Mouse (Mus musculus): ENCODE results near the gene Bdkrb1. TPM values are rescaled to one million over a fixed set of nuclear protein-coding genes. Genes with fewer than 3 reads are reported as not detected.

The Bdkrb1 gene
- not detected for total RNA-seq (2021)
- long read RNA-seq, experiment 1: 0 reads
- long read RNA-seq, experiment 2: 0 reads

DNA sequence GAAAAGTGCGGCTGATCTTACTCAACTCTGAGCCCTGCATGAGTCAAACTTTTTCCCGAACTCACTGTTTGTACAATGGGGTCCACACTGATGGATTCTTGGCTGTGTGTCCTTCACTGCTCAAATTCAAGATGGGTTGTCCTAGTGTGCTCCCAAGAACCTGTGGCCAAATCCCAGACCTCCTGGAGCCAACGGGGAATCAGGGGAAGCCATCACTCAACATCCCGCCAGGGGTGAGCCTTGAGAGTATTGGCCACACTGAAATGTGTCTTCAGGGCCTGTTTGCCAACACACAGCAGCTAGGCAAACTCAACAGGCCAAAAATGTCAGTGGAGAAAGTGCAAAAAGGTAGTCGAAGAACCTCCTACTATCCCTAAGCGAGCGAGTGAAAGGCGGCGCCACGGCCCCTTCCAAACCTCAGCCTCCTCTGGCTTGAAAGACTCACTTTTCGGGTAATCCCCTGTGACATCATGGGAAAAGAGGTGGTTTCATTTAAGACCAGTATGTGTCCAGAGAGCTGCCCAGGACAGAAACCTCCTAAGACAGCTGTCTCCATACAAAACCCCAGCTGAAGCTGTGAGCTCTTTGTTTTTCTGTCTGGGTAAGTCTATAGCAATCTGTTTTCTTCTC, at the start of gene Bdkrb1:
Gene Bdkrb1, plus strand, starts transcription at position 505 of the 630 bp plus-strand sequence.
- intact Hi-C loops (cut with DNase I): no loop called here
- no peak for DNase-seq

DNA sequence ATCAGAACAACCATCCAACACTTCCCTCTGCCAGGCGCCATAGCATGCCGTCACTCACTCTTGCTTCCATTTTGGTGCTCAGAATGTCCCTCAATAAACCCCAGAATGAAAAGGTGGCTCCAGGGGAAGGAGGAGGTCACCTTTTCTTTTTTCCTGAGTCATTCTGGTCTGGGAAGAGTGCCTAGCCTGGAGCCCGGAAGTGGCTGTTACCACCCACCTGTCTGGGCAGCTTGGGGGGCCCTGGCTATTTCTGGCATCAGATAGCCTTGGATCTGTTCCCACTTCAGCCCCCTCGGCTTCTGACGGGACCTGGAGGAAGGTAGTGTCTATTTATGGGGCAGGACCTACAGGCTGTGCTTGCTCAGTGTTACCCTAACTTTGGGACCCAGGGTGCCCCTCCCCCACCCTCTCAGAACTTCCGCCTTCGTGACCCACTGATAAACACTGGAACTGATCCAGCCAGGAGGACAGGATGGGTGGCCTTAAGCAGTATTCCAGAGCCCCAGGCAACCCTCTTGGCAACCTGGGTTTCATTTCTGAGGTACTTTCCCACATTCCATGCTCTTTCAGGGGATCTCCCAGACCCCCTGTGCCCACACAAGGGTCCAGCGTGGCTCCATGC, 48.6 kb upstream of the Bdkrb1 start:
- intact Hi-C loops (cut with DNase I): no loop called here
- no peak for DNase-seq

DNA sequence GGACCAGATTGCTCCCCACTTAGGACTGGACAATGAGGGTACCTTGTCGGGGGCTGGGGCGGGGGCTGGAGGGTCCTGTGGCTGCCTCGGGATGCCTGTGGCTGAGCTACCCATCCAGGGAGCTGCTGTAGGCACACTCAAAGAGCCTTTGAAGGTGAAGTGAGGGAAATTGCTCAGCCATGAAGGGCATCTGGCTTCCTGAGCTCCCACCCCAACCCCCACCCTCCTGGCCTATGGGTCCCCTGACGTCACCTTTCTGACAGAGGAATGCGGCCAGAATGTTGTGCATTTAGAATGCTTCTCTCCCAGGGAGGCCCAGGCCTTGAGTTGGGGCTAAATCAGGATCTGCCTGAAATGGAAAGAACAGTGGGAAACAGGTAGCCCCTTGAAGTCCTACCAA, 47.7 kb upstream of the Bdkrb1 start:
- intact Hi-C loops (cut with DNase I): no loop called here
- DNase-seq: no peak

DNA sequence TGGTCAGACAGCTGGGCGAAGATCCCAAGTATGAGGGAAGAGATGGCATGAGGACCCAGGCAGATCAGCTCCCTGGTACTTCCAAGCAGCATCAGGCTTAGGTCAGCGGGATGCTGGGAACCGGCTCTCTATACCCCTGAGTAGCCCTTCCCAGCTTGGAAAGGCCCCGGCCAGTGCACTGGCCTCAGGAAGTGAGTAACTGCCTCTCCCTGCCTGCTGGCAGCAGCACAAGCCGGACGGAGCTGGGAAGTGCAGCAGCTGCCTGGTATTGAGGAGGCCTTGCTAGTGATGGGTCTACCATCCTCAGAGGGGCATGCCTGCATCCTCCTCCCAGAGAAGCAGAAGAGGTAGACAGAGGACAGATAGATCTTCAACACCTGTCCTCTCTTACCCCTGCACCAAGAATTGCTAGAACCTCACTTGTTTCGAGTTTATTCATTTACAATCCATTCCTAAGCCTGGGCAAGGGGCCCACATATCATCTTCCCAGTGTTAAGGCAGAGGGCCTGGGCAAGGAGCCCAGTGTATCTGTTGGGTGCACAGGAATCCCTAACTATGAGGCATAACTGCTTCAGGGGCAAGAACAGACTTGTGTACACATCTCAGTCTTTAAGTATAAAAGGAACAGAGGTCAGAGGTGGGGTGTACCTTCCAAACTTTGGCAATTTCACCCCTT, 45.5 kb upstream of the Bdkrb1 start:
- intact Hi-C loops (cut with DNase I): no loop called here
- DNase-seq: peak; percentile 70 to 71

DNA sequence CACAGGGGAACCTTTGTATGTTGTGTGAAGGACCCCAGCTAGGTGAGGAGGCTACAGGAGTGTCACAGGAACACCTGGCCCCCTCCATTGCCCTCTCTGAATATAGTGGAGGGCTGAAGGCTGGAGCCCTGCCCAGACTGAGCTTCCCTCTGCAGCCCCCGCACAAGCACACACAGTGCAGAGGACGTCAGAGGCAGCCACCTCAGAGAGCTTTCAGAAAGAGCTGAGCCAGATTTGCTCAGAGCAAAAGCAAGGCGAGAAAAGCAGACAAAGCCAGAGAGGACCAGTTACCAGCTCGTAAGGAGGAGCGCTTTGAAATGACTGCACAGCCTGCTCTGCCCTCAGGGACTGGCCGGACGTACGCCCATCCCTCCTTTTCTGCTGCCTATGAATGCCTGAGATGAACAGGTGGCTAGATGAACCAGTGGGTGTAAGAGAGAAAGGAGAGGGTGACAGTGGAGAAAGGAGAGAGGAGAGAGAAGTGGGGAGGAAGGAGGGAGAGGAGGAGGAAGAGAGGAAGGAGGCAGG, 41.8 kb upstream of the Bdkrb1 start:
- intact Hi-C loops (cut with DNase I): loop anchor here (5.0 kb wide), 1 partner anchor 44 kb away; no protein-coding TSS in a partner anchor
- DNase-seq: no peak

DNA sequence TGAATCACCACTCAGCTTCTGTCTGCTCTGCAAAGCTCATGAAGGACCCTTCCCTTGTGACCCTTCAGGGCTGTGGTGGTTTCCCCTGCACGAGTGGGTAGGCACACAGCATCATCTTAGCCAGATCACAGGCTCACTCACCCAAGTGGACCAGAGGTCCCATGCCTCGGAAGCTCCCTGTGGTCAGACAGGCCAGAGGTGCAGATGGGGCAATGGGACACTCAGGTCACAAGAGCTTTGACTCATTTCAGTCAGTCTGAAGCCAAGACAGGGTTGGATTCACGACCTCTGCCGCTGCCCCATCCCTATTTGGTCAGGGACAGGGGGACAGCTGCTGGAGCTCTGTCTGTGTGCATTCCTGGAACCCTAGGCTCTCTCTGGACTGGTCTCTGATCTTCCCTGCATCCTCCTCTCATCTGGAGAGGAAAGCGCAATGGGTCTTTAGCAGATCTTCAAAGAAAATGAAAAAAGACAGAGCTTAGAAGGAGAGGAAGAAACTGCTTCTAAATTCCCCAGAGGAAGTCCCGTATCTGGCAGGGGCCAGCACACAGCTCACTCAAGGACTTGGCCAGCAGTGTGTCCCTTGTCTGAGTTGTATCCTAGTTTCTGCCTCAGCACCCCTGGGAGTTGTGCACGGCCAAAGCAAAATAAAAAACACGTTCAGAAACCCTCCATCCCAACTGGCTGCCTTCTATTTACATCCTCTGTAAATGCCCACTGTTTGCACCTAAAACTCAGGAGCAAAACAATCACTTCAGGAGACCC, 40.6 kb upstream of the Bdkrb1 start:
- intact Hi-C loops (cut with DNase I): loop anchor here (5.0 kb wide), 1 partner anchor 45 kb away; no protein-coding TSS in a partner anchor
- DNase-seq: peak; percentile 38 to 45

DNA sequence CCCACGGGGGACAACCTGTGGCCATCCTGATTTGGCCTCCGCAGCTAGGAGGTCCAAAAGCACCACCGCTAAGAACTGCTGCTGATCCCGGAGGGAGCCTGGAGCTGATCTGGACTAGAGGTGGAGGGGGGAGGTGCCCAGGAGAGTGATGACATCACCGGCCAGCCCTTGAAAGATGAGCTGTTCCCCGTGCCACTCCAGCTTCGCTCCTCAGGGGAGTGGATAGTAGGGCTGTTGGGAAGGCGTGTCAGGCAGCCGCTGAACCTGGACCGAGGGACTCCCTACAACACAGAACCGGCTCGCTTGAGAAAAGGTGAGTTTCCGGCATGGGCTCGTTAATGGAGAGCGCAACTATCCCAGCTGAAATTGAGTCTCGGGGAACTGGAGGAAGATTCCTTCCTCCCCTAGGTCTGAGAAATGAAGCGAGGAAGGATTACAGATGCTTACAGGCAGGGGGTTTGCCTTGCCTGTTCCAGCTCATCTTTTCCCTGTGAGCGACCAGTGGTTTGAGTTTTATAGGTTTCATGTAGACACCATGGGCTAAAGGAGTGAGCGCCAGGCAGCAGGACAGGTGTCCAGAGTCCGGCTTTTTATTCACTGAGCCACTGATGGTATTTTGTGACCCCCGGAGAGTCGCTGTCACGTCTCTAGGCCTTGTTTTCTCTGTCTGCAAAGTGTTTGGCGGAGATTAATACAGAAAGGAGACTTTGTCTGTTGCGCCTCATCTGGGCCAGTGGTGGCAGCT, 39.8 kb upstream of the Bdkrb1 start, which contains the start of gene Bdkrb2:
Gene Bdkrb2, plus strand, starts transcription at position 291 of the 745 bp plus-strand sequence.
- peak in 1 of 2 experiments; percentile 43 for DNase-seq
- intact Hi-C loops (cut with DNase I): loop anchor here (5.0 kb wide), 1 partner anchor 46 kb away; no protein-coding TSS in a partner anchor

DNA sequence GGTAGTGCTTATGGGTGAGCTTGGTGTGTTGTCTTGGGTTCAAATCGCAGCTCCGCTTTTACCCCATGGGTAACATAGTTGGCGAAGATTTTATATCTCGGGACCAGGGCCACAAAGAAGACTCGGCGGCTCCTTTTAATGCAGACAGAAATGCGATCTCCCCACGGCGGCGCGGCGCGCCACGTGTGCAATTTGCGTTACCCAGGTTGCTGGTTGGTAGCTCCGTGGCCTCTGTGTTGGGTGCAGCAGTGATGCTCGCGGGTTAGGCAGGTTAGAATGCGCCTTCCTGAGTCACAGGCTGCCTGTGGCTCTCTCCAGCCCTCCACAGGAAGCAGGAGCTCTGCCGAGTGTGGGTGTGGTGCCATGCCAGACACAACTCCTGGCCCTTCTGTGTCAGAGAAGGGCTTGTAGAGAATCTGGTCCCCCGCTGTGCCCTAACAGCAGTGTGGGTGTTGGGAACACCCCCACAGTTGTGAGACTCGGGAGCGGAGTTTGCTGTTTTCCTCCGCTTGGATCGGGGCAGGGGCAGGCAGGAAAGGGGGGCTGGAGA, 39.1 kb upstream of the Bdkrb1 start:
- DNase-seq: no peak
- intact Hi-C loops (cut with DNase I): loop anchor here (5.0 kb wide), 1 partner anchor 46 kb away; no protein-coding TSS in a partner anchor

DNA sequence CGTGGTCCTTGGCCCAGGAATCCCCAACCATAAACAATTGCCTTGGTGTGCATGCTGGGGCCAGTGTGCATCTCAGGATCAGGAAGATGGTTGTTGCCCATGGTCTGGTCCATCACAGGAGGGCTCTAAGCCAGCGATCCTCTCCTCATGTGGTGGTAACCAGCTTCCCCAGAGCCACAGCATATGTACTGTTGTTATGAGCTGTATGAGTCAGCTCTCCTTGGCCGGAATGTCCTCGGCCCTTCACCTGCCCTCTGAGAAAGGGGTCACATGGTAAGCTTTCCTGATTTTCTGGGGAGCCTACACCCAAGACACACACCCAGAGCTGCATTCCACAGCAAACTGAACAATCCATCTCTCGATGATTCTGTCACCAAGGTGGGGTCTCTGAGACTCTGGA, 37.7 kb upstream of the Bdkrb1 start:
- no peak for DNase-seq
- intact Hi-C loops (cut with DNase I): no loop called here

DNA sequence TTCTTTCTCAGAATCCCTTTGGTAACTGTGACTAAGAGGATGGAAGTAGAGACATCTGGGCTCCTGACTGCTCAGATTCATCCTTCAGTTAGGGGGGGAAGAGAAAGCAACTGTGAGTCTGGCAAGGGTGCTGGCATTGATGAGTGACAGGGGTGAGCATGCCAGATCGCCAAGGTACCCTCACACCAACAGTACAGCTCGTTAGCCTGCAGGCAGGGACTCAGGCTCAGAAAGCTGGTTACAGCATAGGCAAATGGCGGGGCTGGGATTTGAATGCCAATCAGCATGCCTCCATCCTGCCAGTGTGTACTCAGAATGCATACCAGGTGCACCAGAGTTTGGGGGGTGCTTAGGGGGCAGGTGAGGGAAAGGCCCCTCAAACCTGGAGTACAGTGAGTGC, 31.0 kb upstream of the Bdkrb1 start:
- intact Hi-C loops (cut with DNase I): no loop called here
- DNase-seq: no peak

DNA sequence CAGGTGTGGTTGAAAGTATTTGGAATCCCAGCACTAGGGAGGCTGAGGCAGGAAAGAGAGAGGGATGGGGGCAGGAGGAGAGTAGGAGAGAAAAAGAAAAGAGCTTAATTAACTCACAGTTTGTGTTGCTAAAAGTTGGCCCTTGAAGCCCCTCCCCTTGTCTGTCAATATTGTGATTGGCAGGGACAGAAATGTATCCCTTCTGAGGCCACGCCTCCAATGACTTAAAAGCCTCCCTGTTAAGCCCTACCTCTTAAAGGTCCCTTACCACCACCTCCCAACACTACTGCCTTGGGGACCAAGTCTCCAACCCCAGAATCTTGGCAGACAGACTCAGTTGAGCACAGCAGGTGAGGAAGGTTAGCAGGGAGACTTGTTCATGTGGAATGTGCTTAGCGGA, 30.3 kb upstream of the Bdkrb1 start:
- intact Hi-C loops (cut with DNase I): no loop called here
- no peak for DNase-seq

DNA sequence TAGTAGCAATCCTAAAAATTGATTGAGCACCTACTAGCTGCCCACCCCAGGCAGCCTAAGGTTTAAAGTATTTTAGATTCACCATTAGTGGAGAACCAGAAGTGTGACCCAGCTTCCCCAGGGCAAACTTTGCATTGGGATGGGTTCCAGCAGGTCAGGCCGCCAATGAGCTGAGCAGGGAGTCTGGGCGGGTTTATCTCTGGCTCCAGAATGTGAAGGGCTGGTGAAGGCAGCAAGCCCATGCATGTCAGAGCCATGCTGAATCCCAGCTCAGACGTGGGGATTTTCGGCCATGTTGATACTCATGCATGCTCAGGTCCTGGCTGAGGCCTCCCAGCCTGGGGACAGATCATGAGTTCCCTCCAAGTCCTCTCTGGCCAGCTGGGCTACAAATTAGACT, 28.5 kb upstream of the Bdkrb1 start:
- intact Hi-C loops (cut with DNase I): no loop called here

DNA sequence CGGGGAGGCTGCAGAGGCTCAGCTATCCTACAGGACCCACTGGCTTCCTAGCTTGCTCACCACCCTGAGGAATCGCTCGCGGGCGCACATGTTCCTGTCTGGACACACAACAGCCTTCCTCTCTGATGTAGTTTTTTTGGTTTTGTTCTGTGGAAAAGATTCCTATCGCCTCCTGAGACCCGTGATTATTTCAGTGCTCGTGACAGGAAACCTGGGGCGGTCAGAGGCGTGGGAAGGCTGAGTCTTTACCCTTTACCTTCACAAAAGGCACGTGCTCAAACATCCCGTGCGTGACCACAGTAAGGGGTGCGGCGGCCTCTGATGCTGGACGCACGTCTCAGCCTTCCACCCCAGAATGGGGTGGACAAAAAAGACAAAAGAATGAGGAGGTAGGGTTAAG, 22.4 kb upstream of the Bdkrb1 start:
- intact Hi-C loops (cut with DNase I): no loop called here
- no peak for DNase-seq

More for the DNA sequence above, 28.5 kb upstream of the Bdkrb1 start:
- no peak for DNase-seq

DNA sequence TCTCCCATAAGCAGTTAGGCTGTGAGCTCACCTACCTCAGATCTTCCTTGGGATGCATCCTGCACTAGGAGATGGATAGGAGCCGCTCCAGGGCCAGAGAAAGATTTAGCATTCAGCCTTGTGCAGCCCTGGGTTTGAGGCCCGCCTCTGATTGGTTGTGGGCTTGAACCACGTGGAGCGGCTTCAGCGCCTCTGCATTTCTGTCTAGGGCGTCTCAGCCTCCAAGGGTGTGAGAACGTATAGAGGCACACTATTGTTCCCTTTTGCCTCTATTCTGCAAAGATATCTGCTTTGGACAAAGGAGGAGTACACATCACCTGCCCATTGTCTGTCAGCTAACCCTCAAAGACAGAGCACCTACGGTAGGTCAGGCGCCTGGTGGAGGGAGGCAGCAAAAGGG, 20.4 kb upstream of the Bdkrb1 start:
- no peak for DNase-seq
- intact Hi-C loops (cut with DNase I): no loop called here

DNA sequence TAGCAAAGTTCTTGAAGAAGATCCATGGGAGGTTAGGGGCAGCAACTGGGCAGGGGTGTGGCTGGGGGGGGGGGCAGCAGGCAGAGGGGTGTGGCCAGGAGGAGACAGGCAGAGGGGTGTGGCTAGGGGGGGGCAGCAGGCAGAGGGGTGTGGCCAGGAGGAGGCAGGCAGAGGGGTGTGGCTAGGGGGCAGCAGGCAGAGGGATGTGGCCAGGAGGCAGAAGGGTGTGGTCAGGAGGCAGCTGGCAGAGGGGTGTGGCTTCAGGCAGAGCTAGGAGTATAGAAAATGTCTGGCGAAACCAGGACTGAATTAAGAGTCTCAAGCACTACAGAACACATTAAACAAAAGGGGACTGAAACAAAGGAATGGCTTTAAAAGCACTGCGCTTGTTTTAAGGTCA, 19.4 kb upstream of the Bdkrb1 start:
- intact Hi-C loops (cut with DNase I): no loop called here

DNA sequence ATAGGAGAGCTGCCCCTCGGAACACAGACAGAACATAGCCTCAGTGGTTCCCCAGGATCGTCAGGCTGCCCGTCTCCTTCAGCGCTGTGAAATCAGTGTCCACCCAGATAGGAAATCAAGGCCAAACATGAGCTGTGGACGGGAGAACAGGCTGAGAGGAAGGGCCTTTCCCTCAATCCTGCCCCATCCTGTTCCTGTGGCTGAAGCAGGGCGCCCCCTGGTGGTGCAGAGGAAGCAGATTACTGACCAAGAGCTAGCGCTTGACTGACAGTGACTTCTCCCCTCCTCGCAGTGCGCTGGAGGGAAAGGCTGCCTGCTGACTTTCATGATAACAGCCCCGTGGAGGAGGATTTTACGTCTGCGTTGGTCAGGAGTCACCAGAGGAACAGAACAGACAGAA, 18.0 kb upstream of the Bdkrb1 start:
- peak; percentile 84 to 86 for DNase-seq
- intact Hi-C loops (cut with DNase I): loop anchor here (1.0 kb wide), 1 partner anchor 87 kb away; no protein-coding TSS in a partner anchor

More for the DNA sequence above, 19.4 kb upstream of the Bdkrb1 start:
- no peak for DNase-seq

DNA sequence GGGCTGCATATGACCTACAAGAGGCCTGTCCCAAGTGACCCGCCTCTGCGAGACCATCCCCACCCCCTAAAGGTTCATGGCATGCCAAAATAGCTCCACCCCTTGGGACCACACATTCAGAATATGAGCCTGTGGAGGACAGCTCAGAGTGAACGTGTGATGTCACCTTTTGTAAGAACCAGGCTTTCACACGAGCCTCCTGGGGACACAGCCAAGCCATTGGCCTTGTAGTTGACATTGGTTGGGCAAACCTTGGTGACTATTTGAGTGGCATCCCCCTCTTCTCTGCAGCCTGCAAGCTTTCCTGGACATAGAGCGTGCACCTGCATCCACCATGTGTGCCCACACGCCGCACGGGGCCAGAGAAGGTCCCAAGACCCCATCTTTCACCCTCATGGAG, 15.4 kb upstream of the Bdkrb1 start:
- intact Hi-C loops (cut with DNase I): no loop called here
- no peak for DNase-seq

DNA sequence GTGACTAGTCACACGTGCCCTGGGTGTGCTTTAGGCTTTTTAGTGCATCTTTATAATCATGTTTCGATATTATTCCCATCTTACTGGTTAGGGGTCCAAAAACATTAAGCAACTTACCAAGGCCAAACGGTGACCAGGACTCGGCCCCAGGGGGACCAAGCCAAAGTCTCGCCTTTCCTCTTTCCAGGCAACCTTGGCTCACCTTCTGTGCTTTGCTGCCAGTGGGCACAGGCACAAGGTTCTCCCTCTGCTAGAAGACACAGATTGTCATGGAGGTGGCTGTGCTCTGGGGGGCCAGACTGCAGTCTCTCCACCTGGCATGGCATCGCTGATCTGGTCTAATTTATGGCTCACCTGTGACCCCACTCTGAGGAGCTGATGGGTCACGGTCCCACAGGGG, 12.1 kb upstream of the Bdkrb1 start:
- intact Hi-C loops (cut with DNase I): no loop called here
- DNase-seq: no peak

DNA sequence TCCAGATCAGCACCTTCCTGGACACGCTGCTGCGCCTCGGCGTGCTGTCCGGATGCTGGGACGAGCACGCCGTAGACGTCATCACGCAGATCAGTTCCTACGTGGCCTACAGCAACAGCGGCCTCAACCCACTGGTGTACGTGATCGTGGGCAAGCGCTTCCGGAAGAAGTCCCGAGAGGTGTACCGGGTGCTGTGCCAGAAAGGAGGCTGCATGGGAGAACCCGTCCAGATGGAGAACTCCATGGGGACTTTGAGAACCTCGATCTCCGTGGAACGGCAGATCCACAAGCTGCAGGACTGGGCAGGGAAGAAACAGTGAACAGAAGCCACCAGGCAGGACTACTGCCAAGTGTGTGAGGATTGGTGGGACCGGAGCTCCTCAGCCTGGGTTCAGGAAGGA, 10.5 kb upstream of the Bdkrb1 start:
- intact Hi-C loops (cut with DNase I): no loop called here
- no peak for DNase-seq
